Mouse (Mus musculus) erythroblast, embryonic 14.5 days (primary cell): ENCODE data around the gene Gabrr3.

ENCODE experiments used
- GATA1 ChIP-seq: IDR thresholded peaks from 2 replicates; pipeline ENCODE4 v1.6.1; 2012; ENCODE audit warnings: low read length, inconsistent platforms, mixed read lengths
- TAL1 ChIP-seq: IDR thresholded peaks from 3 replicates; pipeline ENCODE4 v1.6.1; 2012; ENCODE audit warnings: low read length, inconsistent platforms, mixed read lengths

GRCm38 (mm10) chr16:59463973-59464372 is 56.8 kb downstream of the Gabrr3 start:
- no peak for TF ChIP-seq TAL1
- TF ChIP-seq GATA1 = no peak
